Mouse (Mus musculus) erythroblast, embryonic 14.5 days (primary cell): ENCODE results near the gene Tnfrsf19. TPM values are rescaled to one million over a fixed set of nuclear protein-coding genes. Genes with fewer than 3 reads are reported as not detected.

Experiments used
- H3K27me3 ChIP-seq: 2 replicates; pipeline ENCODE4 v1.6.1; 2012; ENCODE audit warnings: inconsistent platforms; ENCODE audit not compliant: control insufficient read depth
- H3K36me3 ChIP-seq: 2 replicates; pipeline ENCODE4 v1.6.1; 2012; ENCODE audit warnings: mild to moderate bottlenecking, inconsistent platforms; ENCODE audit not compliant: control insufficient read depth
- H3K4me1 ChIP-seq: 2 replicates; pipeline ENCODE4 v1.6.1; 2012; ENCODE audit warnings: inconsistent platforms; ENCODE audit not compliant: control insufficient read depth
- H3K4me3 ChIP-seq: replicated peaks from 2 replicates; pipeline ENCODE3; 2012; ENCODE audit warnings: moderate library complexity, mild to moderate bottlenecking, inconsistent platforms
- H3K9me3 ChIP-seq: 2 replicates; pipeline ENCODE4 v1.6.1; 2012; ENCODE audit warnings: low read length, inconsistent platforms, mixed read lengths; ENCODE audit not compliant: control insufficient read depth
- GATA1 ChIP-seq: IDR thresholded peaks from 2 replicates; pipeline ENCODE4 v1.6.1; 2012; ENCODE audit warnings: low read length, inconsistent platforms, mixed read lengths
- TAL1 ChIP-seq: IDR thresholded peaks from 3 replicates; pipeline ENCODE4 v1.6.1; 2012; ENCODE audit warnings: low read length, inconsistent platforms, mixed read lengths
- polyA plus RNA-seq: library from polyadenylated mRNA; stranded (reverse); fragments of >175 nt; gene quantifications from 2 replicates; pipeline ENCODE4 v1.2.3, GENCODE M21; 2012

The Tnfrsf19 gene
- polyA plus RNA-seq, 1 experiment = not detected

GRCm38 (mm10) chr14:60957611-60958157 is 88.6 kb downstream of the Tnfrsf19 start:
- no peak for TF ChIP-seq GATA1
- no peak for TF ChIP-seq TAL1
- no peak overlapping the region for H3K4me3 ChIP-seq
- H3K4me1 ChIP-seq = no peaks in the 10 kb centered on the region
- no peaks in the 10 kb centered on the region for H3K36me3 ChIP-seq
- H3K27me3 ChIP-seq = no peaks in the 10 kb centered on the region
- no peaks in the 10 kb centered on the region for H3K9me3 ChIP-seq

DNA sequence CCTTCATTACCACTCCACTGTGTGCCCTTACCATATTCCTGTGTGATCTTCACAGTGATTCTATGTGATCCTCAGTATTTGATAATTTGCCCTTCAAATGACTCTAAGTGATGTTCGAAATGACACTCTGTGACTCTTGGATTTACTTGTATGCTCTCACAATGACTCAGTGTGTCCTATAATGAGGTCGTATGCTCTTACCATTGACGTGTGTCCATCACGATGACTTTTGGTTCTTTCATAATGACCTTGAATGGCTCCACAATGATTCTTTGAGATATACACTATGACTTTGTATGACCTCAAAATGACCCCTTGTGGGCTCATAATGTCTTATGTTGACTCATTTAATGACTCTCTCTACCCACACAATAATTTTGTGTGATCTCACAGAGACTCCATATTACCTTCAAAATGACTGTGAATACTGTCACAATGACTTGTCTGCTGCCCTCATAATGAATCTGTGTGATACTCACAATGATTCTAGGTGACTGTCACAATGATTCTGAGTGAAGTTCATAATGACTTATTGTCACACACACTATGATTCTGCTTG is 108.7 kb downstream of the Tnfrsf19 start:
- no peak for TF ChIP-seq TAL1
- TF ChIP-seq GATA1 = no peak
- no peaks in the 10 kb centered on the region for H3K36me3 ChIP-seq
- no peaks in the 10 kb centered on the region for H3K27me3 ChIP-seq
- H3K9me3 ChIP-seq = no peaks in the 10 kb centered on the region
- no peaks in the 10 kb centered on the region for H3K4me1 ChIP-seq
- H3K4me3 ChIP-seq = no peak overlapping the region

DNA sequence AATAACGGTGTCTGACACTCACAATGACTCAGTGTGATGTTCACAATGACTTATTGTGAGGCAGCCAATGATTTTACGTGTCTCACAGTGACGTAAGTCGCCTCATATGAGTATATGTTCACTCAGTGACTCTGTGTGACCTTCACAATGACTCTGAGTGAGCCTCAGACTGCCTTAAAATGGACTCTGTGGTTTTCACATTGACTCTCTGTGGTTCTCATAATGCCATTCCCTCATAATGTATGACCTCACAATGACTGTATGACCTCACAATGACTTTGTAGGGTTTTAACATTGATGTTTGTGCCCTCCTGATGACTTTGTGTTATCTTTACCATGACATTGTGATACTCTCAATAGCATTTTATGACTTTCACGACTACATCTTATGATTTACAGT is 110.6 kb downstream of the Tnfrsf19 start:
- TF ChIP-seq TAL1 (no peak), GATA1 (no peak)
- H3K27me3 ChIP-seq = no peaks in the 10 kb centered on the region

GRCm38 (mm10) chr14:60926011-60926410 is 120.3 kb downstream of the Tnfrsf19 start:
- no peaks in the 10 kb centered on the region for H3K4me1 ChIP-seq
- no peak overlapping the region for H3K4me3 ChIP-seq
- TF ChIP-seq GATA1 = no peak
- TF ChIP-seq TAL1 = no peak
- H3K36me3 ChIP-seq = no peaks in the 10 kb centered on the region
- H3K27me3 ChIP-seq = no peaks in the 10 kb centered on the region
- no peaks in the 10 kb centered on the region for H3K9me3 ChIP-seq

More for the DNA sequence above, 110.6 kb downstream of the Tnfrsf19 start:
- Histone ChIP-seq H3K4me1 (no peaks in the 10 kb centered on the region), H3K4me3 (no peak overlapping the region), H3K9me3 (no peaks in the 10 kb centered on the region), H3K36me3 (no peaks in the 10 kb centered on the region)

GRCm38 (mm10) chr14:60916661-60917060 is 129.6 kb downstream of the Tnfrsf19 start:
- no peaks in the 10 kb centered on the region for H3K27me3 ChIP-seq
- TF ChIP-seq GATA1 = no peak
- TF ChIP-seq TAL1 = no peak
- no peaks in the 10 kb centered on the region for H3K9me3 ChIP-seq
- H3K4me1 ChIP-seq = no peaks in the 10 kb centered on the region
- H3K36me3 ChIP-seq = no peaks in the 10 kb centered on the region
- no peak overlapping the region for H3K4me3 ChIP-seq

Other genes with a start within 250 kb of the Tnfrsf19 start
- 0.02 TPM in 2 replicates for gene Sacs, start 92.0 kb upstream of the Tnfrsf19 start, polyA plus RNA-seq
- gene Sgcg, start 212.0 kb upstream of the Tnfrsf19 start, polyA plus RNA-seq = not detected in 2 replicates